In genomic region chr1:168501375-168502169, GRCm38 (mm10) we compare ENCODE assay signal across 25 mouse cellular contexts.
DNase-seq lines count a peak whose midpoint lies in the region; ATAC-seq and TF ChIP-seq lines count a peak whose summit lies in the region.
"Had no signal": no experiment of that assay in that cellular context is flagged by ENCODE, and none has a peak within 500 bp of the region (broad histone marks: within the 10 kb centered on the region; RNA-seq: fewer than 3 reads in every experiment).

No protein-coding gene starts in this region.

- intact Hi-C loops in heart, adult 2 months (cut with DNase I), result no loop called here

- no peak overlapping the region for H3K9ac ChIP-seq in embryonic facial prominence, embryonic 11.5 days (replicated peaks; ENCODE audit: low read length)
- no peak overlapping the region for H3K9ac ChIP-seq in heart, embryonic 16.5 days (ENCODE audit: low read length)
- no peak overlapping the region for H3K9ac ChIP-seq in heart, adult 2 months (ENCODE audit: low read depth, low read length)
- no peak overlapping the region for H3K9ac ChIP-seq in lung, postnatal 0 days (replicated peaks; ENCODE audit: low read depth)
- H3K9ac ChIP-seq in embryonic facial prominence, embryonic 13.5 days, result no peak overlapping the region
- H3K9ac ChIP-seq: forebrain, embryonic 13.5 days; kidney, embryonic 15.5 days; liver, embryonic 13.5 days; lung, embryonic 15.5 days; midbrain, embryonic 13.5 days; neural tube, embryonic 15.5 days had no signal

- no peak for TF ChIP-seq CTCF in heart, adult 2 months (IDR thresholded peaks at IDR 0.05)
- no peak for TF ChIP-seq CTCF in lung, postnatal 0 days (IDR thresholded peaks at IDR 0.05)

- no peaks in the 10 kb centered on the region for H3K9me3 ChIP-seq in embryonic facial prominence, embryonic 11.5 days (replicated peaks; ENCODE audit: control insufficient read depth, low read length)
- H3K9me3 ChIP-seq in embryonic facial prominence, embryonic 10.5 days, result no peaks in the 10 kb centered on the region
- no peaks in the 10 kb centered on the region for H3K9me3 ChIP-seq in heart, embryonic 16.5 days (replicated peaks; ENCODE audit: control insufficient read depth, low read length)
- no peaks in the 10 kb centered on the region for H3K9me3 ChIP-seq in lung, postnatal 0 days (ENCODE audit: low read length)
- H3K9me3 ChIP-seq in embryonic facial prominence, embryonic 13.5 days, result no peaks in the 10 kb centered on the region
- H3K9me3 ChIP-seq: forebrain, embryonic 13.5 days; kidney, embryonic 15.5 days; liver, embryonic 13.5 days; lung, embryonic 15.5 days; megakaryocyte, embryonic 14.5 days; midbrain, embryonic 13.5 days; neural tube, embryonic 15.5 days had no signal

- WGBS in embryonic facial prominence, embryonic 11.5 days, result 38% methylated on average over 4 of the region's 4 CpGs
- 40% methylated on average over 4 of the region's 4 CpGs for WGBS in embryonic facial prominence, embryonic 10.5 days
- WGBS in heart, embryonic 16.5 days, result 11% methylated on average over 4 of the region's 4 CpGs
- 19% methylated on average over 4 of the region's 4 CpGs for WGBS in heart, adult 2 months
- WGBS in lung, postnatal 0 days, result 30% methylated on average over 4 of the region's 4 CpGs
- WGBS in embryonic facial prominence, embryonic 13.5 days, result 30% methylated on average over 4 of the region's 4 CpGs

- no peak overlapping the region for H3K27ac ChIP-seq in embryonic facial prominence, embryonic 11.5 days (replicated peaks; ENCODE audit: low read depth, low read length)
- no peak overlapping the region for H3K27ac ChIP-seq in embryonic facial prominence, embryonic 10.5 days (replicated peaks)
- H3K27ac ChIP-seq in heart, embryonic 16.5 days (ENCODE audit: low read length), result no peak overlapping the region; the same call in 1 of the 2 replicates
- H3K27ac ChIP-seq in heart, adult 2 months, result no peak overlapping the region
- no peak overlapping the region for H3K27ac ChIP-seq in lung, postnatal 0 days (ENCODE audit: low read length)
- peak overlapping the region; percentile 39; the same call in 1 of the 2 replicates for H3K27ac ChIP-seq in embryonic facial prominence, embryonic 13.5 days
- H3K27ac ChIP-seq: forebrain, embryonic 13.5 days; kidney, embryonic 15.5 days; liver, embryonic 13.5 days; lung, embryonic 15.5 days; midbrain, embryonic 13.5 days; neural tube, embryonic 15.5 days; stomach, postnatal 0 days had no signal

- TF ChIP-seq EP300 in heart, adult 2 months (IDR thresholded peaks at IDR 0.05; ENCODE audit: insufficient read depth, low read depth, low read length), result no peak
- no peak for TF ChIP-seq EP300 in lung, postnatal 0 days (IDR thresholded peaks at IDR 0.05)

- H3K4me1 ChIP-seq in embryonic facial prominence, embryonic 11.5 days (ENCODE audit: control insufficient read depth, insufficient read depth, low read length), result no peaks in the 10 kb centered on the region
- peaks cover 15% of the 10 kb centered on the region for H3K4me1 ChIP-seq in embryonic facial prominence, embryonic 10.5 days
- 0 out of 2 replicates have a peak, but pooled peaks cover 3% of the 10 kb centered on the region for H3K4me1 ChIP-seq in heart, embryonic 16.5 days (ENCODE audit: control insufficient read depth, insufficient read depth, low read length)
- no peaks in the 10 kb centered on the region for H3K4me1 ChIP-seq in heart, adult 2 months (ENCODE audit: control insufficient read depth, insufficient read depth, low read length)
- H3K4me1 ChIP-seq in lung, postnatal 0 days (ENCODE audit: insufficient read depth, low read depth, low read length), result no peaks in the 10 kb centered on the region; the same call in 1 of the 2 replicates
- peaks cover 5% of the 10 kb centered on the region; the same call in 1 of the 2 replicates for H3K4me1 ChIP-seq in embryonic facial prominence, embryonic 13.5 days
- H3K4me1 ChIP-seq: liver, embryonic 13.5 days; megakaryocyte, embryonic 14.5 days had no signal

- H3K36me3 ChIP-seq in embryonic facial prominence, embryonic 11.5 days (replicated peaks; ENCODE audit: control insufficient read depth, insufficient read depth, low read depth, low read length), result no peaks in the 10 kb centered on the region
- no peaks in the 10 kb centered on the region for H3K36me3 ChIP-seq in embryonic facial prominence, embryonic 10.5 days (replicated peaks)
- H3K36me3 ChIP-seq in heart, embryonic 16.5 days (ENCODE audit: control insufficient read depth, insufficient read depth), result no peaks in the 10 kb centered on the region
- H3K36me3 ChIP-seq in heart, adult 2 months (ENCODE audit: control insufficient read depth, insufficient read depth, low read length), result no peaks in the 10 kb centered on the region
- no peaks in the 10 kb centered on the region for H3K36me3 ChIP-seq in lung, postnatal 0 days (ENCODE audit: insufficient read depth, low read length)
- no peaks in the 10 kb centered on the region for H3K36me3 ChIP-seq in embryonic facial prominence, embryonic 13.5 days
- H3K36me3 ChIP-seq: kidney, embryonic 15.5 days; liver, embryonic 13.5 days; lung, embryonic 15.5 days; midbrain, embryonic 13.5 days; neural tube, embryonic 15.5 days had no signal

- H3K79me2 ChIP-seq in heart, adult 2 months (replicated peaks; ENCODE audit: control insufficient read depth, insufficient read depth, low read length), result no peaks in the 10 kb centered on the region

- no peak overlapping the region for H3K4me2 ChIP-seq in embryonic facial prominence, embryonic 11.5 days (ENCODE audit: low read depth, low read length)
- H3K4me2 ChIP-seq in heart, embryonic 16.5 days (ENCODE audit: low read depth, low read length), result peak overlapping the region; percentile 44; the same call in 1 of the 2 replicates
- H3K4me2 ChIP-seq in lung, postnatal 0 days (replicated peaks; ENCODE audit: low read depth, low read length), result no peak overlapping the region
- no peak overlapping the region for H3K4me2 ChIP-seq in embryonic facial prominence, embryonic 13.5 days
- H3K4me2 ChIP-seq: kidney, embryonic 15.5 days; liver, embryonic 13.5 days; lung, embryonic 15.5 days; midbrain, embryonic 13.5 days; neural tube, embryonic 15.5 days had no signal

- H3K27me3 ChIP-seq in embryonic facial prominence, embryonic 11.5 days (ENCODE audit: control insufficient read depth, insufficient read depth, low read length), result no peaks in the 10 kb centered on the region
- H3K27me3 ChIP-seq in embryonic facial prominence, embryonic 10.5 days (replicated peaks; ENCODE audit: low read depth, poor library complexity, severe bottlenecking), result no peaks in the 10 kb centered on the region
- no peaks in the 10 kb centered on the region for H3K27me3 ChIP-seq in heart, embryonic 16.5 days (ENCODE audit: control insufficient read depth, insufficient read depth, low read length)
- H3K27me3 ChIP-seq in heart, adult 2 months (ENCODE audit: control insufficient read depth, insufficient read depth, low read length), result no peaks in the 10 kb centered on the region
- H3K27me3 ChIP-seq in lung, postnatal 0 days (replicated peaks; ENCODE audit: insufficient read depth, low read length), result no peaks in the 10 kb centered on the region
- H3K27me3 ChIP-seq in embryonic facial prominence, embryonic 13.5 days, result no peaks in the 10 kb centered on the region
- H3K27me3 ChIP-seq: forebrain, embryonic 13.5 days; kidney, embryonic 15.5 days; liver, embryonic 13.5 days; lung, embryonic 15.5 days; neural tube, embryonic 15.5 days had no signal

- no peak for TF ChIP-seq POLR2A in heart, adult 2 months (IDR thresholded peaks at IDR 0.05; ENCODE audit: insufficient read depth, low read depth, low read length)

- H3K4me3 ChIP-seq in embryonic facial prominence, embryonic 11.5 days (ENCODE audit: low read depth, low read length), result no peak overlapping the region
- H3K4me3 ChIP-seq in embryonic facial prominence, embryonic 10.5 days, result no peak overlapping the region
- H3K4me3 ChIP-seq in heart, embryonic 16.5 days (ENCODE audit: low read length), result no peak overlapping the region
- H3K4me3 ChIP-seq in heart, adult 2 months, result no peak overlapping the region
- H3K4me3 ChIP-seq in lung, postnatal 0 days (ENCODE audit: low read depth, low read length), result no peak overlapping the region
- H3K4me3 ChIP-seq in embryonic facial prominence, embryonic 13.5 days, result no peak overlapping the region
- H3K4me3 ChIP-seq: forebrain, embryonic 13.5 days; kidney, embryonic 15.5 days; liver, embryonic 13.5 days; lung, embryonic 15.5 days; megakaryocyte, embryonic 14.5 days; midbrain, embryonic 13.5 days; neural tube, embryonic 15.5 days had no signal

- peak; percentile 37 for DNase-seq in embryonic facial prominence, embryonic 11.5 days (ENCODE audit: low spot score)
- no peak for DNase-seq in embryonic facial prominence, embryonic 10.5 days (ENCODE audit: low spot score)
- no peak for DNase-seq in heart, adult 2 months
- DNase-seq in lung, postnatal 0 days (ENCODE audit: low spot score), result peak; percentile 14
- DNase-seq in lung, postnatal 25 days (ENCODE audit: low spot score), result no peak
- no peak for DNase-seq in embryo, embryonic 9.5 days (ENCODE audit: extremely low spot score)
- DNase-seq: cerebellum, adult 8-10 months; cerebellum, postnatal 25 days; liver, embryonic 13.5 days; right cerebral cortex, adult 18-20 months; spleen, adult 18-20 months; thymus, adult 18-20 months; thymus, postnatal 25 days had no signal

- ATAC-seq in embryonic facial prominence, embryonic 11.5 days (replicated peaks; ENCODE audit: insufficient number of reproducible peaks, low FRiP score, low TSS enrichment, low read depth), result no peak
- ATAC-seq in heart, embryonic 16.5 days (replicated peaks; ENCODE audit: extremely low read depth, insufficient read depth, low FRiP score), result no peak; the same call in 1 of the 2 replicates
- ATAC-seq in lung, postnatal 0 days, result no peak
- ATAC-seq in embryonic facial prominence, embryonic 13.5 days (ENCODE audit: insufficient number of reproducible peaks, insufficient read depth, low FRiP score, low TSS enrichment, low read depth), result no peak
- ATAC-seq: activated CD4-positive, CD25-positive, alpha-beta regulatory T cell, adult 4 months; CD4-positive, CD25-positive, alpha-beta regulatory T cell, adult 4 months; forebrain, embryonic 13.5 days; hindbrain, embryonic 16.5 days had no signal

Comparison
In these comparisons a context has a peak if more than half of its experiments do, and no peak if none do; other contexts are left out.
1. DNase-seq: peak in embryonic facial prominence, embryonic 11.5 days (single experiment) and lung, postnatal 0 days (single experiment); none in embryonic facial prominence, embryonic 10.5 days (single experiment), heart, adult 2 months (0 of 2), lung, postnatal 25 days (single experiment) and embryo, embryonic 9.5 days (single experiment).